Mouse (Mus musculus): ENCODE results near the gene 1810009A15Rik.

Gene 1810009A15Rik

GRCm38 (mm10) chr19:8896231-8896630 is 7.6 kb downstream of the 1810009A15Rik start:
- CTCF ChIA-PET: interaction anchor here in 1 of 4 experiments (0.9 kb wide), 1 partner anchor 178 kb away, joined by 3 read pairs; no protein-coding TSS in a partner anchor
- POLR2A ChIA-PET: interaction anchor here (0.6 to 25.4 kb wide), 42 partner anchors 9 to 183 kb away, joined by 3 to 851 read pairs (median 4); partner anchors contain the start of genes 1810009A15Rik (in 4 of the 4), Gm49416 (in 4 of the 4), Gng3 (in 3 of the 4) and Mta2 (in 3 of the 4)

GRCm38 (mm10) chr19:8897211-8897864 is 8.7 kb downstream of the 1810009A15Rik start:
- CTCF ChIA-PET: interaction anchor here in 1 of 4 experiments (0.6 to 1.0 kb wide), 2 partner anchors 8 to 51 kb away, joined by 3 to 4 read pairs; no protein-coding TSS in a partner anchor
- POLR2A ChIA-PET: interaction anchor here (0.5 to 25.4 kb wide), 65 partner anchors 8 to 184 kb away, joined by 3 to 851 read pairs (median 4); partner anchors contain the start of genes 1810009A15Rik (in 4 of the 4), Gm49416 (in 4 of the 4), B3gat3 (in 3 of the 4) and Mta2 (in 3 of the 4)

- ChIA-PET CTCF (interaction anchor here in 1 of 4 experiments (0.6 to 1.0 kb wide), 2 partner anchors 9 to 52 kb away, joined by 3 to 4 read pairs; no protein-coding TSS in a partner anchor), POLR2A (interaction anchor here (0.5 to 25.4 kb wide), 71 partner anchors 8 to 985 kb away, joined by 3 to 851 read pairs (median 4); partner anchors contain the start of genes 1810009A15Rik (in 4 of the 4), Gm49416 (in 4 of the 4), B3gat3 (in 3 of the 4) and Mta2 (in 3 of the 4))
Measured at GRCm38 (mm10) chr19:8897865-8898495, 9.3 kb downstream of the 1810009A15Rik start, which contains the start of gene Ganab. Ganab (plus strand) TSS chr19:8898071.

GRCm38 (mm10) chr19:8898576-8898975 is 9.9 kb downstream of the 1810009A15Rik start:
- ChIA-PET CTCF (interaction anchor here in 1 of 4 experiments (1.0 kb wide), 1 partner anchor 52 kb away, joined by 3 read pairs; no protein-coding TSS in a partner anchor), POLR2A (interaction anchor here (0.6 to 25.4 kb wide), 40 partner anchors 11 to 985 kb away, joined by 3 to 851 read pairs (median 4); partner anchors contain the start of genes 1810009A15Rik (in 4 of the 4), Gm49416 (in 4 of the 4), B3gat3 (in 2 of the 4) and Eef1g (in 2 of the 4))

- CTCF ChIA-PET: interaction anchor here in 1 of 4 experiments (0.7 kb wide), 1 partner anchor 184 kb away, joined by 3 read pairs; no protein-coding TSS in a partner anchor
- POLR2A ChIA-PET: interaction anchor here (0.6 to 25.4 kb wide), 29 partner anchors 9 to 984 kb away, joined by 3 to 851 read pairs (median 4); partner anchors contain the start of genes 1810009A15Rik (in 4 of the 4), Gm49416 (in 4 of the 4), B3gat3 (in 2 of the 4) and Eef1g (in 2 of the 4)
Measured at GRCm38 (mm10) chr19:8899079-8899478, 10.4 kb downstream of the 1810009A15Rik start.

- POLR2A ChIA-PET: interaction anchor here in 3 of 4 experiments (0.6 to 3.5 kb wide), 18 partner anchors 10 to 89 kb away, joined by 3 to 22 read pairs (median 4); partner anchors contain the start of genes Eef1g (in 3 of the 3), 1810009A15Rik (in 2 of the 3), Gm49416 (in 2 of the 3) and Eml3 (in 1 of the 3)
- CTCF ChIA-PET: no interaction called here
Measured at GRCm38 (mm10) chr19:8903412-8903811, 14.8 kb downstream of the 1810009A15Rik start.

GRCm38 (mm10) chr19:8908531-8908930 is 19.9 kb downstream of the 1810009A15Rik start:
- CTCF ChIA-PET: interaction anchor here in 1 of 4 experiments (0.6 kb wide), 1 partner anchor 38 kb away, joined by 9 read pairs; no protein-coding TSS in a partner anchor
- POLR2A ChIA-PET: interaction anchor here in 2 of 4 experiments (0.8 to 4.7 kb wide), 14 partner anchors 9 to 61 kb away, joined by 3 to 26 read pairs (median 5); partner anchors contain the start of genes 1810009A15Rik (in 2 of the 2), B3gat3 (in 2 of the 2), Gm49416 (in 2 of the 2) and Eef1g (in 1 of the 2)

GRCm38 (mm10) chr19:8911810-8912209 is 23.2 kb downstream of the 1810009A15Rik start:
- CTCF ChIA-PET: interaction anchor here in 1 of 4 experiments (0.6 kb wide), 1 partner anchor 55 kb away, joined by 3 read pairs; the partner anchor contains the start of gene Eef1g

GRCm38 (mm10) chr19:8914212-8914611 is 25.6 kb downstream of the 1810009A15Rik start:
- ChIA-PET POLR2A (interaction anchor here in 2 of 4 experiments (0.8 to 2.9 kb wide), 20 partner anchors 10 to 191 kb away, joined by 3 to 12 read pairs (median 4); partner anchors contain the start of genes 1810009A15Rik (in 2 of the 2), Eef1g (in 2 of the 2), Ganab (in 2 of the 2) and Gm49416 (in 2 of the 2)), CTCF (no interaction called here)

More at GRCm38 (mm10) chr19:8911810-8912209, 23.2 kb downstream of the 1810009A15Rik start:
- POLR2A ChIA-PET: interaction anchor here in 3 of 4 experiments (0.6 to 4.7 kb wide), 19 partner anchors 9 to 189 kb away, joined by 3 to 26 read pairs (median 5); partner anchors contain the start of genes 1810009A15Rik (in 2 of the 3), Eef1g (in 2 of the 3), Gm49416 (in 2 of the 3) and Tut1 (in 2 of the 3)

GRCm38 (mm10) chr19:8919000-8919399 is 30.3 kb downstream of the 1810009A15Rik start:
- ChIA-PET CTCF (interaction anchor here in 1 of 4 experiments (0.6 kb wide), 1 partner anchor 1641 kb away, joined by 3 read pairs; no protein-coding TSS in a partner anchor), POLR2A (interaction anchor here in 3 of 4 experiments (0.8 to 16.7 kb wide), 53 partner anchors 9 to 206 kb away, joined by 3 to 191 read pairs (median 9); partner anchors contain the start of genes 1810009A15Rik (in 3 of the 3), Eef1g (in 3 of the 3), Gm49416 (in 3 of the 3) and Tmem179b (in 3 of the 3))

- CTCF ChIA-PET: interaction anchor here in 2 of 4 experiments (0.8 to 1.0 kb wide), 2 partner anchors 89 to 201 kb away, joined by 3 read pairs; no protein-coding TSS in a partner anchor
Measured at GRCm38 (mm10) chr19:8919684-8920072, 31.0 kb downstream of the 1810009A15Rik start.

GRCm38 (mm10) chr19:8920073-8920736 is 31.6 kb downstream of the 1810009A15Rik start, which contains the start of gene B3gat3:
B3gat3 (plus strand) TSS chr19:8920374.
- ChIA-PET CTCF (interaction anchor here in 3 of 4 experiments (0.8 to 1.2 kb wide), 4 partner anchors 9 to 202 kb away, joined by 3 read pairs; partner anchors contain the start of genes Eml3 (in 1 of the 3) and Rom1 (in 1 of the 3)), POLR2A (interaction anchor here (0.6 to 16.7 kb wide), 100 partner anchors 8 to 1438 kb away, joined by 3 to 191 read pairs (median 6); partner anchors contain the start of genes 1810009A15Rik (in 4 of the 4), Gm49416 (in 4 of the 4), Eef1g (in 3 of the 4) and Ganab (in 3 of the 4))

More at GRCm38 (mm10) chr19:8919684-8920072, 31.0 kb downstream of the 1810009A15Rik start:
- POLR2A ChIA-PET: interaction anchor here (0.7 to 16.7 kb wide), 87 partner anchors 8 to 206 kb away, joined by 3 to 191 read pairs (median 7); partner anchors contain the start of genes 1810009A15Rik (in 4 of the 4), Gm49416 (in 4 of the 4), Eef1g (in 3 of the 4) and Ganab (in 3 of the 4)

GRCm38 (mm10) chr19:8920836-8921291 is 32.2 kb downstream of the 1810009A15Rik start:
- ChIA-PET CTCF (interaction anchor here in 3 of 4 experiments (0.7 to 1.2 kb wide), 5 partner anchors 9 to 203 kb away, joined by 3 to 9 read pairs (median 3); partner anchors contain the start of genes Eml3 (in 1 of the 3) and Rom1 (in 1 of the 3)), POLR2A (interaction anchor here (0.6 to 16.7 kb wide), 86 partner anchors 8 to 1438 kb away, joined by 3 to 191 read pairs (median 6); partner anchors contain the start of genes 1810009A15Rik (in 4 of the 4), Gm49416 (in 4 of the 4), Eef1g (in 3 of the 4) and Eml3 (in 3 of the 4))

- POLR2A ChIA-PET: interaction anchor here (0.6 to 16.7 kb wide), 43 partner anchors 8 to 206 kb away, joined by 3 to 191 read pairs (median 8); partner anchors contain the start of genes Eef1g (in 3 of the 4), 1810009A15Rik (in 2 of the 4), Eml3 (in 2 of the 4) and Ganab (in 2 of the 4)
Measured at GRCm38 (mm10) chr19:8921741-8922140, 33.1 kb downstream of the 1810009A15Rik start.

GRCm38 (mm10) chr19:8926766-8927165 is 38.1 kb downstream of the 1810009A15Rik start:
- ChIA-PET POLR2A (interaction anchor here (0.5 to 16.7 kb wide), 15 partner anchors 8 to 199 kb away, joined by 3 to 191 read pairs (median 6); partner anchors contain the start of genes Mta2 (in 3 of the 4), 1810009A15Rik (in 2 of the 4), Gm49416 (in 2 of the 4) and Tut1 (in 2 of the 4)), CTCF (no interaction called here)

More at GRCm38 (mm10) chr19:8921741-8922140, 33.1 kb downstream of the 1810009A15Rik start:
- CTCF ChIA-PET: interaction anchor here in 2 of 4 experiments (0.7 to 1.2 kb wide), 4 partner anchors 18 to 1288 kb away, joined by 3 to 9 read pairs (median 4); no protein-coding TSS in a partner anchor
